Mouse (Mus musculus) G1E (cell line): ENCODE results near the gene Inca1.

ENCODE experiments used
- CTCF ChIP-seq: IDR thresholded peaks from 2 replicates; pipeline ENCODE4 v1.5.1; 2012; ENCODE audit warnings: low read depth, low read length, inconsistent platforms, mixed read lengths
- GATA1 ChIP-seq: IDR thresholded peaks from 2 replicates; pipeline ENCODE4 v1.6.1; 2012; ENCODE audit warnings: borderline replicate concordance, low read length, inconsistent platforms, mixed read lengths

GRCm38 (mm10) chr11:70650322-70651175 is 49.4 kb downstream of the Inca1 start:
- TF ChIP-seq CTCF (no peak), GATA1 (no peak)
